Mouse (Mus musculus): ENCODE measurements around the gene Cstf3. TPM values are rescaled to one million over a fixed set of nuclear protein-coding genes. Genes with fewer than 3 reads are reported as not detected.
A peak's percentile ranks its signal among the peaks of the same experiment; 100 is the strongest.

Gene Cstf3
- total and polyA plus RNA-seq, 3 experiments = 6.2 to 11.6 (median 11.6) TPM

DNA sequence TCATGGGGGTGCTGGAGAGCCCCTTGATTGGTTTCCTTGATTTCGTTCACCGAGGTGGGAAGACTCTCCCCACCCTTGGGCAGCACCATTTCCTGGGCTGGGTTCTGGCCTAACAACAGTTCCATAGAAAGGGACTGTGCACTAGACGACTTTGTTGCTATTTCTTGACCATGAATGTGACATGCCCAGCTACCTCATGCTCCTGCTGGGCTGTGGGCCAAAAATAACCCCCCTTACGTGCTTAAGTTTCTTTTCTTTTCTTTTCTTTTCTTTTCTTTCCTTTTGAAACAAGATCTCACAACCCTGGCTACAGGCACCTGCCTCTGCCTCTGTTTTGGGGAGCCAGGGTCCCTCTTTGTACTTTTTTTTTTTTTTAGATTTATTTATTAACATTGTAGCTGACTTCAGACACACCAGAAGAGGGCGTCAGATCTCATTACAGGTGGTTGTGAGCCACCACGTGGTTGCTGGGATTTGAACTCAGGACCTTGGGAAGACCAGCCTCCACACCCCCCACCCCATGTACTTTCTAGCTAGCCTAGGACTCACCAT, 119.5 kb downstream of the Cstf3 start:
- DNase-seq = no peak
- no peak overlapping the region for H3K4me3 ChIP-seq
- no peaks in the 10 kb centered on the region for H3K36me3 ChIP-seq (ENCODE audit: control insufficient read depth, insufficient read depth, low read length)
- no peaks in the 10 kb centered on the region for H3K79me2 ChIP-seq (replicated peaks; ENCODE audit: control insufficient read depth, insufficient read depth, low read length)
- TF ChIP-seq CTCF (IDR thresholded peaks at IDR 0.05) (no peak), EP300 (IDR thresholded peaks at IDR 0.05; ENCODE audit: insufficient read depth, low read depth, low read length) (no peak), POLR2A (IDR thresholded peaks at IDR 0.05; ENCODE audit: insufficient read depth, low read depth, low read length) (no peak)
- intact Hi-C loops (cut with DNase I) = no loop called here
- H3K4me1 ChIP-seq (ENCODE audit: control insufficient read depth, insufficient read depth, low read length) = no peaks in the 10 kb centered on the region
- H3K27ac ChIP-seq = no peak overlapping the region
- no peak overlapping the region for H3K9ac ChIP-seq (ENCODE audit: low read depth, low read length)
- no peaks in the 10 kb centered on the region for H3K27me3 ChIP-seq (ENCODE audit: control insufficient read depth, insufficient read depth, low read length)
- 46% methylated on average over 6 of the region's 6 CpGs for WGBS

DNA sequence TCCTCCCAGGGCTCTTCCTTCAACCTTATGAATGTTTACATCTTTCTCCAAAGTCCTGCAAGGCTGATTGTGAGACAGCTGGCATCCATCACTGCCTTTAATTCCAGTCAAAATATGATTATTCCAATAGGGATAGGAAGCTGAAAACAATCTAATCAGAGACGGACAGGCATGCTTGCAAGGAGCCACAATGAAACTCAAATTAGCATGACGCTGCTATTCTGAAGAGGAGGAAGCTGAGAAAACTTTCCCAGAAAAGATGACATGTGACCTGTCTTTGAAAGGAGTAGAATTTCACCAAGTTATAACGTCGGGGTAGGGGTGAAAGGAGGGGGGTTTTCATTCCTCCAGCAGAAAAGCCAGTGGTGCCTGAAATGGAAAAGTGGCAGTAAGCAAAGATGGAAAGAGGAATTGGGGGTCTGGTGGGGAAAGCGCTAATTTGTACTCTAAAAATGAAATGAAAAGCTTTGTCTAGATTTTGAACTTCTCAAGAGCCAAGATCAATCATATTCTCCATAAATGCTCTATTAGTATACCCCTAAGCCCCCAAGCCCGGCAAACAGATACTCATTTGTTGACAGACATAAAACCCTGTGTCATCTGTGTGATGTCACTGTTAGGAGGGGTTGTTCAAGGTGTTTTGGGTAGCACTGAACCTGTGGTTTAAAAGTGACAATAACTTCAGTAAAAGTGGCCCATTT, 120.5 kb downstream of the Cstf3 start:
- Histone ChIP-seq H3K9ac (ENCODE audit: low read depth, low read length) (no peak overlapping the region), H3K27me3 (ENCODE audit: control insufficient read depth, insufficient read depth, low read length) (no peaks in the 10 kb centered on the region), H3K4me1 (ENCODE audit: control insufficient read depth, insufficient read depth, low read length) (no peaks in the 10 kb centered on the region), H3K79me2 (replicated peaks; ENCODE audit: control insufficient read depth, insufficient read depth, low read length) (no peaks in the 10 kb centered on the region), H3K4me3 (peak overlapping the region; percentile 79; the same call in 1 of the 2 replicates), H3K27ac (no peak overlapping the region), H3K36me3 (ENCODE audit: control insufficient read depth, insufficient read depth, low read length) (no peaks in the 10 kb centered on the region)
- intact Hi-C loops (cut with DNase I) = no loop called here
- DNase-seq = no peak
- WGBS = 40% methylated on average over 6 of the region's 6 CpGs
- TF ChIP-seq CTCF (IDR thresholded peaks at IDR 0.05) (no peak), EP300 (IDR thresholded peaks at IDR 0.05; ENCODE audit: insufficient read depth, low read depth, low read length) (no peak), POLR2A (IDR thresholded peaks at IDR 0.05; ENCODE audit: insufficient read depth, low read depth, low read length) (no peak)

DNA sequence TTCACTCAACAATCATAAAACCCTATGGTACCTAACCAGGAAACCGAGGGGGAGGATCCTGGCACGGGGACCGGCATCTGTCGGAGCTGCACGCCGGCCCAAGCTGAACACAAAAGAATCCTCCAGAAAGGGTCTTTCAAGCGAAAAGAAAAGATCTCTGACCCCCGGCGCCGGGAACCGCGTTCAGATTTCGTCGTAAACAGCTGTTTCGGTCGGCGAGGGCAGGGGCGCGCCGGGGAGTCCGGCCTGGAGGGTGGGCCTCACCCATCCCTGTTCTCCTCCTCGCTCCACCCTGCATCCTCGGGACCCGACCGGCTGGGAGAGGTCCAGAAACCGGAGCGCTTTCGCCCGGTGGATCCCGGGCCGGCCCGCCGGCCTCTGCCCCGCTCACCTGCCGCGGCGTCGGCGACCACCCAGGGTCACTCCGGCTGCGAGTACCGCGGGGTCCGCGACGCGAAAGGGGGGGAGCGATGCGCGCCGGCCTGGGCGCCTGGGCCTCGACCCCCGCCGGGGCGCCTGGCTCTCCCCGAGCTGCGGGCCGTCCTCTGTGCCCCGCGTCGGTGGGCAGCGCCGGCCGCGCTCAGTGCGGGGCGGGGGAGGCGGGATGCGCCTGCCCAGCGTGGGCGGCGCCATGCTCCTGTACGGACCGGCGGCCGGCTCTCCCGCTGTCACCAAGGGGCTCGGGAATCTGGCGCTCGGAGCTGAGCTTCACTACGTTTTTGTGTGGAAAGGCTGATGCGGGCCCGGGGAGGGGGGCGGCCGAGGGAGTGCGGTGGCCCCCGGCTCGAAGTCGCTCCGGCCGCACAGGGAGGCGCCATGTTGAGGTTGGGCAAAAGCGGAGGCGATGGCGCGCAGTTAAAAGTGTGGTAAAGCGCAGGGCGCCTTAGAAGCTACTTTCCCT, 121.5 kb downstream of the Cstf3 start, which contains the start of gene Tcp11l1:
TSS of gene Tcp11l1 (minus strand) at position 585 of the 901 bp plus-strand sequence.
- under 1% methylated on average over 98 of the region's 99 CpGs for WGBS
- Histone ChIP-seq H3K4me1 (ENCODE audit: control insufficient read depth, insufficient read depth, low read length) (no peaks in the 10 kb centered on the region), H3K36me3 (ENCODE audit: control insufficient read depth, insufficient read depth, low read length) (no peaks in the 10 kb centered on the region), H3K4me3 (peak within 1 kb of the TSS; percentile 79), H3K27me3 (ENCODE audit: control insufficient read depth, insufficient read depth, low read length) (no peaks in the 10 kb centered on the region), H3K9ac (ENCODE audit: low read depth, low read length) (peak within 1 kb of the TSS; percentile 93), H3K79me2 (replicated peaks; ENCODE audit: control insufficient read depth, insufficient read depth, low read length) (no peaks in the 10 kb centered on the region), H3K27ac (peak within 1 kb of the TSS; percentile 69)
- intact Hi-C loops (cut with DNase I) = no loop called here
- DNase-seq = peak; percentile 78 to 82
- TF ChIP-seq CTCF (IDR thresholded peaks at IDR 0.05) = no peak
- no peak for TF ChIP-seq POLR2A (IDR thresholded peaks at IDR 0.05; ENCODE audit: insufficient read depth, low read depth, low read length)
- TF ChIP-seq EP300 (IDR thresholded peaks at IDR 0.05; ENCODE audit: insufficient read depth, low read depth, low read length) = no peak

DNA sequence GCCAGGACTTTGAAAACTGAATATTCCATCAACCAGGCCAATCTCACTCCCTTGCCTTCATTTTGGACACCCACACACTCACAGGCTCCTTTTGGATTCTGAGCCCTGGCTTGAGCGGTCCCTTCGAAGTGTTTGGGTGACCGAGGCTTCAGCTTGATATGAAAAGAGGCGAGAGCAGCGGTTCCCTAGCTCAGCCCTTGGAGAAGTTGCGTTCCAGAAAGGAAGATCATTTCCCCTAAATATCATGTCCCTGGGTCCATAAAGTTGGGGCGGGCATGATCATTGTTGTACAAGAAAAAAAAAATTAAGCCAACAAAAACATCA, 122.1 kb downstream of the Cstf3 start:
- DNase-seq = no peak
- no peaks in the 10 kb centered on the region for H3K4me1 ChIP-seq (ENCODE audit: control insufficient read depth, insufficient read depth, low read length)
- peak overlapping the region; percentile 69 for H3K27ac ChIP-seq
- H3K36me3 ChIP-seq (ENCODE audit: control insufficient read depth, insufficient read depth, low read length) = no peaks in the 10 kb centered on the region
- TF ChIP-seq POLR2A (IDR thresholded peaks at IDR 0.05; ENCODE audit: insufficient read depth, low read depth, low read length) = no peak
- no peak for TF ChIP-seq EP300 (IDR thresholded peaks at IDR 0.05; ENCODE audit: insufficient read depth, low read depth, low read length)
- H3K79me2 ChIP-seq (replicated peaks; ENCODE audit: control insufficient read depth, insufficient read depth, low read length) = no peaks in the 10 kb centered on the region
- no peaks in the 10 kb centered on the region for H3K27me3 ChIP-seq (ENCODE audit: control insufficient read depth, insufficient read depth, low read length)
- peak overlapping the region; percentile 79 for H3K4me3 ChIP-seq
- 3% methylated on average over 7 of the region's 7 CpGs for WGBS
- intact Hi-C loops (cut with DNase I) = no loop called here
- H3K9ac ChIP-seq (ENCODE audit: low read depth, low read length) = peak overlapping the region; percentile 93

DNA sequence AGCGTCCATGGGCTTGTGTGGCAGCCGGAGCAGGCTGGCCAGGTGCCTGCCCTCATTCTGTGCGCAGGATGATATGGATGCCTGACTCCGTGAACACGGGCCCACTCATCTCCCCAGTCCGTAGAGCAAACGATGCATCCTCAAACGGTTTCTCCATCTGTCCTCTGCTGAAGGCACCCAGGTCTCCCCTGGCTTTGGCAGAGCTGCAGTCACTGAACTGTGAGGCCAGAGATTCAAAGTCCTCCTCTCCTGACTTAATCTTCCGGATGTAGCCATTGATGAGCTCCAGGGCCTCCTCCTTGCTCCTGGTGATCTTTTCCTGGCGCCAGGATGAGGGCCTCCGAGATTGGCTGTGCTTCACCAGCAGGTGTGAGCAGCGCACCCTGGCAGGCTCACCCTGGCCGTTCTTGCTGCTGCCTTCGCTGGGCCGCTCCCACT, 124.0 kb downstream of the Cstf3 start:
- Histone ChIP-seq H3K4me1 (ENCODE audit: control insufficient read depth, insufficient read depth, low read length) (no peaks in the 10 kb centered on the region), H3K4me3 (no peak overlapping the region), H3K36me3 (ENCODE audit: control insufficient read depth, insufficient read depth, low read length) (no peaks in the 10 kb centered on the region), H3K79me2 (replicated peaks; ENCODE audit: control insufficient read depth, insufficient read depth, low read length) (no peaks in the 10 kb centered on the region), H3K27me3 (ENCODE audit: control insufficient read depth, insufficient read depth, low read length) (no peaks in the 10 kb centered on the region), H3K27ac (no peak overlapping the region), H3K9ac (ENCODE audit: low read depth, low read length) (no peak overlapping the region)
- 50% methylated on average over 15 of the region's 15 CpGs for WGBS
- no peak for TF ChIP-seq POLR2A (IDR thresholded peaks at IDR 0.05; ENCODE audit: insufficient read depth, low read depth, low read length)
- no peak for TF ChIP-seq CTCF (IDR thresholded peaks at IDR 0.05)
- intact Hi-C loops (cut with DNase I) = no loop called here
- DNase-seq = no peak

Other genes with a start within 250 kb of the Cstf3 start
- under 1 TPM; 0.05 to 0.08 TPM for gene D430041D05Rik, start 179.5 kb upstream of the Cstf3 start, total RNA-seq (2021)
- 0.02 and 0.09 TPM in 2 replicates for gene D430041D05Rik, start 179.5 kb upstream of the Cstf3 start, polyA plus RNA-seq (2012; rRNA removed)
- 100 to 1,000 TPM; 206 to 229 TPM for gene Hipk3, start 96.1 kb upstream of the Cstf3 start, total RNA-seq (2021)
- gene Hipk3, start 96.1 kb upstream of the Cstf3 start, polyA plus RNA-seq (2012; rRNA removed) = 66.9 and 147 TPM in 2 replicates
- 1 to 10 TPM; 8.0 to 8.1 TPM for gene Tcp11l1, start 121.6 kb downstream of the Cstf3 start, total RNA-seq (2021)
- 3.0 and 3.6 TPM in 2 replicates for gene Tcp11l1, start 121.6 kb downstream of the Cstf3 start, polyA plus RNA-seq (2012; rRNA removed)
- not detected for gene Pin1rt1, start 125.9 kb downstream of the Cstf3 start, total RNA-seq (2021)
- not detected in 2 replicates for gene Pin1rt1, start 125.9 kb downstream of the Cstf3 start, polyA plus RNA-seq (2012; rRNA removed)
- gene Depdc7, start 152.4 kb downstream of the Cstf3 start, total RNA-seq (2021) = 1 to 10 TPM in 1 of 2 experiments, under 1 TPM in 1; 0.89 to 1.4 TPM
- 0.82 and 0.86 TPM in 2 replicates for gene Depdc7, start 152.4 kb downstream of the Cstf3 start, polyA plus RNA-seq (2012; rRNA removed)
- 10 to 100 TPM; 26.4 to 30.2 TPM for gene Qser1, start 226.2 kb downstream of the Cstf3 start, total RNA-seq (2021)
- gene Qser1, start 226.2 kb downstream of the Cstf3 start, polyA plus RNA-seq (2012; rRNA removed) = 7.5 and 15.4 TPM in 2 replicates